Mouse (Mus musculus) stomach, postnatal 0 days (tissue): ENCODE results near the gene Gm156. TPM values are rescaled to one million over a fixed set of nuclear protein-coding genes. Genes with fewer than 3 reads are reported as not detected.
A peak's percentile ranks its signal among the peaks of the same experiment; 100 is the strongest.
"Not testable (repeated sequence)": the region's sequence is repeated elsewhere in the genome, so short reads cannot be mapped to it uniquely, and the experiment has no call there.

Experiments used
- ATAC-seq: fragments of 200-750 bp; cut with Nextera tagmentation; 2 replicates; pipeline ENCODE4 v1.8.0; 2017; ENCODE audit not compliant: low FRiP score, low TSS enrichment
- DNase-seq: peaks from one replicate; pipeline ENCODE4 v3.0.0-alpha.2; 2016; ENCODE audit warnings: low spot score
- H3K27ac ChIP-seq: fragments of 300-500 bp; sonication (generic); replicated peaks from 2 replicates; pipeline ENCODE4 v1.5.1; 2014; ENCODE audit warnings: mild to moderate bottlenecking, control low read depth
- H3K27me3 ChIP-seq: fragments of 300-500 bp; sonication (generic); 2 replicates; pipeline ENCODE4 v1.6.1; 2014; ENCODE audit warnings: low read length; ENCODE audit not compliant: control insufficient read depth, insufficient read depth
- H3K36me3 ChIP-seq: fragments of 300-500 bp; sonication (generic); 2 replicates; pipeline ENCODE4 v1.6.1; 2014; ENCODE audit warnings: low read length, mixed read lengths; ENCODE audit not compliant: control insufficient read depth, insufficient read depth
- H3K4me1 ChIP-seq: fragments of 300-500 bp; sonication (generic); replicated peaks from 2 replicates; pipeline ENCODE4 v1.6.1; 2014; ENCODE audit warnings: antibody characterized with exemption; ENCODE audit not compliant: control insufficient read depth, insufficient read depth
- H3K4me2 ChIP-seq: fragments of 300-500 bp; sonication (generic); replicated peaks from 2 replicates; pipeline ENCODE4 v1.6.1; 2014; ENCODE audit warnings: low read depth, mild to moderate bottlenecking, control low read depth, moderate library complexity
- H3K4me3 ChIP-seq: fragments of 300-500 bp; sonication (generic); 2 replicates; pipeline ENCODE4 v1.5.1; 2014; ENCODE audit warnings: low read depth, low read length, control low read depth
- H3K9ac ChIP-seq: fragments of 300-500 bp; sonication (generic); 2 replicates; pipeline ENCODE4 v1.6.1; 2014; ENCODE audit warnings: mild to moderate bottlenecking, low read length, control low read depth, mixed read lengths
- H3K9me3 ChIP-seq: fragments of 300-500 bp; sonication (generic); 2 replicates; pipeline ENCODE4 v1.6.1; 2016; ENCODE audit warnings: low read length; ENCODE audit not compliant: control insufficient read depth
- CTCF ChIP-seq: IDR thresholded peaks from 2 replicates; pipeline ENCODE4 v1.5.1; 2016; ENCODE audit warnings: antibody characterized with exemption, low read depth, mild to moderate bottlenecking, moderate library complexity
- EP300 ChIP-seq: optimal IDR thresholded peaks from 2 replicates; pipeline ENCODE3; 2016; ENCODE audit warnings: antibody characterized with exemption
- WGBS: fragments of 180-500 bp; shearing (Covaris S2); extraction: QIAGEN DNeasy Blood & Tissue Kit; methylation state at CpG from one replicate; pipeline ENCODE4 v1.1.7; 2014; 5-methylcytosine and 5-hydroxymethylcytosine counted together
- polyA plus RNA-seq: library from polyadenylated mRNA; unstranded; fragments of >200 nt; fragmentation: Nextera tagmentation; extraction: Ambion mirVana; gene quantifications from 2 replicates; pipeline ENCODE4 v1.2.1, GENCODE M21; 2015

Gene Gm156
- not detected in 2 replicates for polyA plus RNA-seq

- DNase-seq, H3K4me3 ChIP-seq, ATAC-seq, H3K4me2 ChIP-seq, H3K9me3 ChIP-seq, H3K27ac ChIP-seq, H3K36me3 ChIP-seq, H3K4me1 ChIP-seq, H3K9ac ChIP-seq, H3K27me3 ChIP-seq: not testable (repeated sequence)
- 89% methylated on average over 3 of the region's 3 CpGs for WGBS
Observed at GRCm38 (mm10) chr6:129784170-129784569, at the start of gene Gm156. Gene Gm156 (minus strand): TSS chr6:129784270.

DNA sequence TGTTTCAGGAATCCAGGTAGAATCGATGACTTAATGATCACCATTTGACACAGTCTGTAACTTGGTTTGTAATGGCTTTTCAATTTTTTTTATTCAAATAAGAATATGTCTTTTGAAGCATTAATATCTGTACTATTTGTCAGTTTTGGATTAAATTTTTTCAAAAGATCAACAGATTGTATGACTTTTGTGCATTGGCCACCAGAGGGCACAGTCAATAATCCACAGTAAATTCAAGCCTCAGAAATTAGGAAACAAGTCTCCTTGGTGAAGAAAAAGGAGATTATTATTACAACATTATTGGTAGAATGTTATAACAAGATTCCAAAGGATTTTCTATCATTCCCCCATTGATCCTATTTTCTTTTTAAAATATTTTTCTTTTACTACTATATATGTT lies 41.5 kb upstream of the Gm156 start:
- no peak for TF ChIP-seq EP300
- peak; percentile 12; the same call in 1 of the 2 replicates for TF ChIP-seq CTCF

GRCm38 (mm10) chr6:129824004-129824403 lies 39.9 kb upstream of the Gm156 start:
- H3K27ac ChIP-seq: no peak overlapping the region
- H3K27me3 ChIP-seq: no peaks in the 10 kb centered on the region
- ATAC-seq: no peak
- H3K36me3 ChIP-seq: no peaks in the 10 kb centered on the region
- H3K4me2 ChIP-seq: no peak overlapping the region
- H3K4me1 ChIP-seq: no peaks in the 10 kb centered on the region
- no peak for TF ChIP-seq EP300
- no peaks in the 10 kb centered on the region for H3K9me3 ChIP-seq
- DNase-seq: no peak
- H3K9ac ChIP-seq: no peak overlapping the region
- WGBS: 88% methylated on average over 1 of the region's 1 CpGs
- H3K4me3 ChIP-seq: no peak overlapping the region

More for the DNA sequence above, 41.5 kb upstream of the Gm156 start:
- DNase-seq (no peak), ATAC-seq (no peak)
- Histone ChIP-seq H3K4me1 (no peaks in the 10 kb centered on the region), H3K27me3 (no peaks in the 10 kb centered on the region), H3K36me3 (no peaks in the 10 kb centered on the region), H3K9me3 (no peaks in the 10 kb centered on the region), H3K4me2 (no peak overlapping the region), H3K27ac (no peak overlapping the region), H3K4me3 (no peak overlapping the region), H3K9ac (no peak overlapping the region)
- 71% methylated on average over 1 of the region's 1 CpGs for WGBS

DNA sequence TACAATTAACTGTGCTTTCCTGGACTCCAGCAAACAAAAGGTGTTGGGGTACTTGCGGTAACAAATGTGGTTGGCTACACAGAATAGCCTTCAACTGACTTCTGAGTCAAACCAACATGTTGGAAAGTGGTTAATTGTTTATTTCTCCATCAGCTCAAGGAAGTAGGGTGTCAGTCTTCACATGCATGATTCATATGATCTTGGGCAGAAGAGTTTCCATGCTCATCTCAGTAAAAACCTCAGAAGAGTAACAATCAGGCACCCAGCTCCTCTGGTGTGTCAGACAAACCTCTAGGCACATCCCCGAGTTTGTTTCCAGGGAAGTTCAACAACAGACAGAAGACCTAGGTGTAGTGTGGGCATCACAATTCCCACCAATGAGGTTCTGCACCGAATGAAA lies 33.7 kb upstream of the Gm156 start:
- DNase-seq: no peak
- H3K36me3 ChIP-seq: no peaks in the 10 kb centered on the region
- no peaks in the 10 kb centered on the region for H3K27me3 ChIP-seq
- H3K9ac ChIP-seq: no peak overlapping the region
- H3K4me1 ChIP-seq: no peaks in the 10 kb centered on the region
- H3K4me3 ChIP-seq: no peak overlapping the region
- no peak for ATAC-seq
- no peaks in the 10 kb centered on the region for H3K9me3 ChIP-seq
- no peak overlapping the region for H3K4me2 ChIP-seq
- TF ChIP-seq EP300: no peak
- TF ChIP-seq CTCF: no peak
- H3K27ac ChIP-seq: no peak overlapping the region
- WGBS: 59% methylated on average over 3 of the region's 3 CpGs

- 79% methylated on average over 3 of the region's 3 CpGs for WGBS
- Histone ChIP-seq H3K4me3 (no peak overlapping the region), H3K27me3 (no peaks in the 10 kb centered on the region), H3K27ac (no peak overlapping the region), H3K4me1 (no peaks in the 10 kb centered on the region), H3K9me3 (no peaks in the 10 kb centered on the region), H3K4me2 (no peak overlapping the region), H3K9ac (no peak overlapping the region), H3K36me3 (no peaks in the 10 kb centered on the region)
- ATAC-seq (no peak), DNase-seq (no peak)
- TF ChIP-seq CTCF (no peak), EP300 (no peak)
Observed at GRCm38 (mm10) chr6:129747654-129748032, 36.4 kb downstream of the Gm156 start.

GRCm38 (mm10) chr6:129747016-129747653 lies 36.9 kb downstream of the Gm156 start:
- H3K27me3 ChIP-seq: no peaks in the 10 kb centered on the region
- no peak for TF ChIP-seq CTCF
- no peak for TF ChIP-seq EP300
- no peaks in the 10 kb centered on the region for H3K4me1 ChIP-seq
- no peak overlapping the region for H3K4me3 ChIP-seq
- H3K9me3 ChIP-seq: no peaks in the 10 kb centered on the region
- DNase-seq: no peak
- no peak overlapping the region for H3K27ac ChIP-seq
- H3K9ac ChIP-seq: no peak overlapping the region
- no peaks in the 10 kb centered on the region for H3K36me3 ChIP-seq
- no peak overlapping the region for H3K4me2 ChIP-seq
- WGBS: 76% methylated on average over 4 of the region's 4 CpGs
- ATAC-seq: no peak
